Mouse (Mus musculus) bone marrow macrophage, adult 2 months (primary cell): Measurements from ENCODE around the gene Nmb. TPM values are rescaled to one million over a fixed set of nuclear protein-coding genes. Genes with fewer than 3 reads are reported as not detected.

Experiments
- H3K27ac ChIP-seq: 2 replicates; pipeline ENCODE4 v1.5.1; 2012; ENCODE audit warnings: low read depth, low read length; ENCODE audit not compliant: insufficient read depth
- H3K4me1 ChIP-seq: 2 replicates; pipeline ENCODE4 v1.6.1; 2012; ENCODE audit warnings: low read length; ENCODE audit not compliant: control insufficient read depth, insufficient read depth
- H3K4me3 ChIP-seq: 2 replicates; pipeline ENCODE4 v1.5.1; 2012; ENCODE audit warnings: mild to moderate bottlenecking, low read length, moderate library complexity; ENCODE audit not compliant: insufficient read depth
- CTCF ChIP-seq: IDR thresholded peaks from 2 replicates; pipeline ENCODE4 v1.5.1; 2012; ENCODE audit warnings: low read depth, mild to moderate bottlenecking, low read length, moderate library complexity
- POLR2A ChIP-seq: IDR thresholded peaks from 2 replicates; pipeline ENCODE4 v1.6.1; 2012; ENCODE audit warnings: mild to moderate bottlenecking, low read depth, low read length, borderline replicate concordance
- polyA plus RNA-seq: library from polyadenylated mRNA; stranded (reverse); fragments of >200 nt; gene quantifications from 2 replicates; pipeline ENCODE4 v1.2.4, GENCODE M21; 2012; ENCODE audit not compliant: missing spikeins, insufficient read depth, insufficient read length

The Nmb gene
- polyA plus RNA-seq, 1 experiment = 4.2 TPM

DNA sequence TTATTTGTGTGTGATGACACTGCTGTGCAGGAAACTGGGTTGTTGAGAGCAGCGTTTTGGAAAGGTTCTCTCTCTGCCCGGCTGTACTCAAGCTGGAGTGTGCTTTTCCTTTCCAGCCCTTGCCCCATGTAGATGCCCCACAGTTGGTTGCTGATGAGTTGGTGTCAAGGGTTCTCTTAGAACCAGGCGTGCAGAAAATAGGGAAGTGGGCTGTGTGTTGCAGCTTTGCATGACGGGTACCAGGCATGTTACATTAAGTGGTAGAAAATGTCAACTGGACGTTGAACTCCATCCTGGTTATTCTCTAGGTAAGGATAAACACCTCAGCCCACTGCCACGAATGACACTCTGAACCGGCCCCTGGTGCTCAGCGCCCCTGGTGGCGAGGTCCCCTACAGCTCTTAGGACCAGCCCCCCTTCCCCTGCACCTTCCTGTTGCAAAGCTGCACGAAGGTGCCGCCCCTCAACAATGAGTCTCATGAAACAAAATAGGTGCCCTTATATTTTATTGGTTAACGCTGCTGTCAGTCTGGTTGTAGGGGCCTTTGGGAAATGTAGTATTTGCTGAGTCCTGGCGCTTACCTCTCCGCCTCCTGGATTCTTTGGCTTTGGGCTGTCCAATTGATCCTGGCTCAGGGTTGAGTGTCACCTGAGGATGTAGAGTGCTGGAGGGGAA is 21.9 kb downstream of the Nmb start:
- Histone ChIP-seq H3K4me1 (peaks cover 6% of the 10 kb centered on the region), H3K4me3 (no peak overlapping the region), H3K27ac (no peak overlapping the region)
- TF ChIP-seq POLR2A (no peak), CTCF (no peak)

DNA sequence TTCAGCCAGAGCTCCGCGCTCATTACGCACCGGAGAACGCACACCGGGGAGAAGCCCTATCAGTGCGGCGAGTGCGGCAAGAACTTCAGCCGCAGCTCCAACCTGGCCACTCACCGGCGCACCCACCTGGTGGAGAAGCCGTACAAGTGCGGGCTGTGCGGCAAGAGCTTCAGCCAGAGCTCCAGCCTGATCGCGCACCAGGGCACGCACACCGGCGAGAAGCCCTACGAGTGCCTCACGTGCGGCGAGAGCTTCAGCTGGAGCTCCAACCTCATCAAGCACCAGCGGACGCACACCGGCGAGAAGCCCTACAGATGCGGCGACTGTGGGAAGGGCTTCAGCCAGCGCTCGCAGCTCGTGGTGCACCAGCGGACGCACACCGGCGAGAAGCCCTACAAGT is 29.1 kb downstream of the Nmb start:
- Histone ChIP-seq H3K4me3 (no peak overlapping the region), H3K27ac (no peak overlapping the region), H3K4me1 (peaks cover 2% of the 10 kb centered on the region; the same call in 1 of the 2 replicates)
- no peak for TF ChIP-seq POLR2A
- no peak for TF ChIP-seq CTCF

DNA sequence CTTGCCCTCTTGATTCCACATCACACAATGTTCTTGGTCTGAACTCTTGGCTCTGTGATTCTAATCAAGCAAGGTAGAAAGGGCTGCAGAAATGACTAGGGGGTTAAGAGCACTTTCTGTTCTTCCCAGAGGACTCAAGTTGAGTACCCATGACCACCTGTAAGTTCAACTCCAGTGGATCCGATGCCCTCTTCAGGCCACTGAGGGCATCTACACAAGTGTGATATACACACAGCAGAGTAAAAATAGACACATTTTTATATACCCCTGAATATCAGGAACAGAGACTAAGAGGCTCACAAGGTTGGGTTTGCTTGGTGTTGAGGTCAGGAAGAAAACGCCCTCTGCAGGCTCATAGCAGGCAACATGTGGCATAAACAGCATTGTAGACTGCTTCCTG is 31.2 kb downstream of the Nmb start:
- no peak overlapping the region for H3K27ac ChIP-seq

DNA sequence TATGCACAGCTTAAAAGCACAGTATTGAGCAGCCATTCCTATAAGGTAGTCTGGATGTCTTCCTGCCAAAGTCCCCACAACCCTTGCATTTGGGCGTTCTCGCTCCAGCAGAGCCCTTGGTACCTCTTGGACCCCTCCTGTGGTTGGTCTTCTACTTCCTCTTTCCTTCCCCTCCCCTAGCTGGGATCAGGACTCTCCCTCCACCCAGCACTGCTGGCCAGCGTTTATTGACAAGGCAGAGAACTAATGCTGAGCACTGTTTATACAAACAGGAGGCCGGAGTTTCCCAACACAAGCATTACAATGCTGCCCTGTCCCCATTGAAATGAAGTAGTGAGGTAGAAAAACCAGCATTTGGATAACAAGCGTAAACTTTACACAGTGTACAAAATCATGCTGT is 31.8 kb downstream of the Nmb start:
- TF ChIP-seq CTCF = no peak
- TF ChIP-seq POLR2A = no peak
- H3K4me3 ChIP-seq = no peak overlapping the region
- no peak overlapping the region for H3K27ac ChIP-seq
- peaks cover 2% of the 10 kb centered on the region; the same call in 1 of the 2 replicates for H3K4me1 ChIP-seq

More for the DNA sequence above, 31.2 kb downstream of the Nmb start:
- TF ChIP-seq CTCF (no peak), POLR2A (no peak)
- peaks cover 2% of the 10 kb centered on the region; the same call in 1 of the 2 replicates for H3K4me1 ChIP-seq
- no peak overlapping the region for H3K4me3 ChIP-seq

DNA sequence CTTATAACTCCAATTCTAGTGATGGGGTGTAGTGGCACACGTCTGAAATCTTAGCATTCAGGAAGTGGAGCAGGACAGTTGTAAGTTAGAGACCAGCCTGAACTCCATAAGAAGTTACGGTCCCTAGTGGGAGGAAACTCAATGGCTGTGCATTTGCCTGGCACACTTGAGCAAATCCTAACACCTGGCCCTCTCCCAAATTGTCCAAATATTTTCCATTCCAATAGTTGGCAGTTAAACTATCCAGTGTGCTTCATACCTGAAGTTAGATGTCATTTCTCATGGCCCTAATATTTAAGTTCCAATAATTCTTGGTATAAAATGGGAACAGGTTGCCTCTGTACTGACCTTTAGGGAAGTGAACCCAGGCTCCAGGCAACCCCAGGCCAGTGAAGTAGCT is 36.2 kb downstream of the Nmb start:
- H3K4me1 ChIP-seq = peaks cover 19% of the 10 kb centered on the region

DNA sequence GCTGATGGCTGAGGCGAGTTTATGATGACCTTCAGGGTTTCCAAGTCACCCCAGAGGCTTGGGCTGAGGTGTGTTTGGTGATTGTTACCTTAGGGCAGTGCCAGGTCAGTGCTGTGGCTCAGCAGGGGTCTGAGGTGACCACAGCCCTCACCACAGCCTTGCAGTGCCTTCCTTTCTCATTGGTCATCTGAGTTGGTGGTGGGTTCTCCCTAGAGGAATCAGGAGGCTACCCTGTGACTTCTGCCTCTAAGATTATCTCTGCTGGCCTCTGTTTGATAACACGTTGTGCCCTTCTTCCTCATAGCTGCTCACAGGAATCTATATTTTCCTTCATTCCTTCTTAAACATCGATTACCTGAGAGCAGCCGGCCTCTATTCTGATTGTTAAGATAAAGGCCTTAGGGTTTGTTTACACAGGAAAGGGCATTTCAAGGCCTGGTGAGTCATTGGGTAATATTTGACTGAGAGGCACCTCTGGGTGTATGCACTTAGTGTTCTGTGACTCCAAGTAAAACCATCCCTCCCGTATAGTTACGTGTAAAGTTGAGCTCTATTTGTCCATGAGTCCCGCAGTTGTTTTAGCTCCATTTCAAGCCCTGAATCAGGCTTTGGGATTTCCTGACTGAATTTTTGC is 38.2 kb downstream of the Nmb start:
- TF ChIP-seq CTCF (no peak), POLR2A (no peak)
- no peak overlapping the region for H3K27ac ChIP-seq
- peaks cover 19% of the 10 kb centered on the region for H3K4me1 ChIP-seq
- H3K4me3 ChIP-seq = no peak overlapping the region

More for the DNA sequence above, 36.2 kb downstream of the Nmb start:
- H3K27ac ChIP-seq = no peak overlapping the region
- no peak overlapping the region for H3K4me3 ChIP-seq
- no peak for TF ChIP-seq POLR2A
- no peak for TF ChIP-seq CTCF

DNA sequence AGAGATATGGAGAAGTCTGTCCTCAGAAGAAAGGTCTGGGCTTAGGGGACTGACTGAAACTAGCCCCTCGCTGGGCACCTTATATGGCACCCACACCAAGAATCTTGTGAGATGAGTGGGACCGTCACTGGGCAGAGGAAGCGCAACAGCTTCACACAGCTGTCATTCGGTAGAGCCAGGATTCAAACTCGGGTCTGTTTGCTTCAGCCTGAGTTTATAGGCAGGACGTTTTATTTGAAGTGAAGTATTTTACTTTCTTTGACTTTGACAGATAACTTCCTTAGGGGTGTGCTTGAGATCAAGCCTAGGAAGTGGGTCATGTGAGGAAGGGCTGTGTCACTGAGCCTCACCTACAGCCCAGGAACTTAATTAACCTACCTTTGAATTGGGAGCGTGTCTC is 39.4 kb downstream of the Nmb start:
- TF ChIP-seq CTCF (no peak), POLR2A (no peak)
- Histone ChIP-seq H3K4me3 (no peak overlapping the region), H3K4me1 (peaks cover 19% of the 10 kb centered on the region), H3K27ac (no peak overlapping the region)

DNA sequence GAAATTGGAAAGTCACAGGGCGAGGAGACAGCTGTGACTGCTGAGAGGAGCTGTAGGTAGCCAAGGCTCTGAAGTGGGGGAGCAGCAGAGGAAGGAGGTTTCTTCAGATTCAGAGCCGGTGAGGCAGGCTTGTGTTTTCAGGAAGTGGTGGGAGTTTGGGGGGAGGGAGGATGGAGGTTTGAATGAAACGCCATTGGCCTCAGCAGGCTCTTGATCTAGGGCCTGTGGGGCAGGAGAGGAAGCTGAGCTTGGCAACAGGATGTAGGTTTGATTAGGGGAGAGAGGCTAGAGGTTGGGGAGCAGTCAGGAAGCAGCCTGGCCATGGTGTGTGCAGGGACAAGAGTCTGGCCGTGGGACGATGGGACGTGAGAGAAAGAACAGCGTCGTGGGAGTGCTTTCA is 40.0 kb downstream of the Nmb start:
- no peak for TF ChIP-seq POLR2A
- TF ChIP-seq CTCF = no peak
- Histone ChIP-seq H3K27ac (no peak overlapping the region), H3K4me3 (no peak overlapping the region), H3K4me1 (peaks cover 22% of the 10 kb centered on the region)

DNA sequence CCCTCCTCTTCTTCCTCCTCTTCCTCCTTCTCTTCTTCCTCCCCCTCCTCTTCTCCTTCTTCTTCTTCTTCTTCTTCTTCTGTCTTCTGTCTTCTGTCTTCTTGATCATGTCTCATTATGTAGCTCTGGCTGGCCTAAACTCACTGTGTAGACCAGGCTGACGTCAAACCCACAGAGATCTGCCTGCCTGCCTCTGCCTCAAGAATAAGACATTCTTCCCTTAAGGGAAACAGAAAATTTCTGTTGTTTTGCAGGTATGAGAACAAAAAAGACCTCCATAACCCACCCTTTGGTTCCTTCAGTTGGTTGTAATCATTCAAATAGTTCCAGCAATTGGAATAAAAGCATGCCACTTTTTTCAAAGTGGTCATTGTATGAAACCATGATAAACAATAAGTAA is 40.7 kb downstream of the Nmb start:
- Histone ChIP-seq H3K4me1 (peaks cover 22% of the 10 kb centered on the region), H3K27ac (no peak overlapping the region), H3K4me3 (no peak overlapping the region)
- no peak for TF ChIP-seq CTCF
- no peak for TF ChIP-seq POLR2A

DNA sequence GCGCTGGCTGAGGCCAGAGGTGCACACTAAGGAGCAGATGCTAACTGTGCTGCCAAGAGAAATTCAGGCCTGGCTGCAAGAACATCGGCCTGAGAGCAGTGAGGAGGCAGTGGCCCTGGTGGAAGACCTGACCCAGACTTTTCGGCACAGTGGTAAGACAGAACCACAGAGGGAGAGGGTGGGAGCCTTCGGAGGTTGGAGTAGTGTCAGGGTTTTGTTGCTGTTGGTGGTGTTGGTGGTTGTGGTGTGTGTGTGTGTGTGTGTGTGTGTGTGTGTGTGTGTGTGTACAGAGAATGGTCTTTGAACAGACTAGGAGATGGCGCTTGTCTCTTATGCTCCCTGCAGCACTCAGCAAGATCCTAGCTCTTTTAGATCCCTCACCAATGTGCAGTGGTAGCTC is 41.4 kb downstream of the Nmb start:
- Histone ChIP-seq H3K27ac (no peak overlapping the region), H3K4me3 (no peak overlapping the region), H3K4me1 (peaks cover 22% of the 10 kb centered on the region)
- TF ChIP-seq POLR2A (no peak), CTCF (no peak)
